Mouse (Mus musculus) forebrain, embryonic 13.5 days (tissue): Measurements from ENCODE around the gene Zcchc12. TPM values are rescaled to one million over a fixed set of nuclear protein-coding genes. Genes with fewer than 3 reads are reported as not detected.

Experiments
- ATAC-seq: fragments of 200-750 bp; cut with Nextera tagmentation; 2 replicates; pipeline ENCODE4 v1.8.0; 2017
- H3K27ac ChIP-seq: fragments of 300-500 bp; sonication (generic); 2 replicates; pipeline ENCODE4 v1.5.1; 2015; ENCODE audit warnings: inconsistent platforms, mild to moderate bottlenecking, moderate library complexity
- H3K27me3 ChIP-seq: fragments of 300-500 bp; sonication (generic); 2 replicates; pipeline ENCODE4 v1.6.1; 2015; ENCODE audit warnings: mild to moderate bottlenecking, inconsistent platforms
- H3K36me3 ChIP-seq: fragments of 300-500 bp; sonication (generic); 2 replicates; pipeline ENCODE4 v1.6.1; 2015; ENCODE audit warnings: mild to moderate bottlenecking, inconsistent platforms; ENCODE audit not compliant: poor library complexity, severe bottlenecking
- H3K4me1 ChIP-seq: fragments of 300-500 bp; sonication (generic); 2 replicates; pipeline ENCODE4 v1.6.1; 2015; ENCODE audit warnings: inconsistent platforms
- H3K4me2 ChIP-seq: fragments of 300-500 bp; sonication (generic); 2 replicates; pipeline ENCODE4 v1.6.1; 2015; ENCODE audit warnings: inconsistent platforms, mild to moderate bottlenecking, moderate library complexity
- H3K4me3 ChIP-seq: fragments of 300-500 bp; sonication (generic); 2 replicates; pipeline ENCODE4 v1.5.1; 2015; ENCODE audit warnings: mild to moderate bottlenecking, inconsistent platforms
- H3K9ac ChIP-seq: fragments of 300-500 bp; sonication (generic); 2 replicates; pipeline ENCODE4 v1.6.1; 2015; ENCODE audit warnings: mild to moderate bottlenecking, inconsistent platforms
- H3K9me3 ChIP-seq: fragments of 300-500 bp; sonication (generic); replicated peaks from 2 replicates; pipeline ENCODE4 v1.6.1; 2016; ENCODE audit warnings: inconsistent platforms
- WGBS: fragments of 180-500 bp; shearing (Covaris S2); methylation state at CpG from one replicate; pipeline ENCODE4 v1.1.7; 2015; 5-methylcytosine and 5-hydroxymethylcytosine counted together
- polyA plus RNA-seq: library from polyadenylated mRNA; unstranded; fragments of >200 nt; fragmentation: Nextera tagmentation; extraction: Ambion mirVana; gene quantifications from 2 replicates; pipeline ENCODE4 v1.2.1, GENCODE M21; 2015

The Zcchc12 gene
- 91.0 and 133 TPM in 2 replicates for polyA plus RNA-seq

GRCm38 (mm10) chrX:36195736-36196525, at the start of gene Zcchc12:
Zcchc12 (plus strand) TSS chrX:36195904.
- no peaks in the 10 kb centered on the region for H3K36me3 ChIP-seq
- ATAC-seq: peak; percentile 87
- H3K4me3 ChIP-seq: peak within 1 kb of the TSS; percentile 38
- no peaks in the 10 kb centered on the region for H3K9me3 ChIP-seq
- no peak within 1 kb of the TSS for H3K27ac ChIP-seq
- no peaks in the 10 kb centered on the region for H3K27me3 ChIP-seq
- WGBS: 20% methylated on average over 28 of the region's 28 CpGs
- peak within 1 kb of the TSS; percentile 46; the same call in 1 of the 2 replicates for H3K9ac ChIP-seq
- H3K4me1 ChIP-seq: peaks cover 18% of the 10 kb centered on the region
- peak within 1 kb of the TSS; percentile 60 for H3K4me2 ChIP-seq

DNA sequence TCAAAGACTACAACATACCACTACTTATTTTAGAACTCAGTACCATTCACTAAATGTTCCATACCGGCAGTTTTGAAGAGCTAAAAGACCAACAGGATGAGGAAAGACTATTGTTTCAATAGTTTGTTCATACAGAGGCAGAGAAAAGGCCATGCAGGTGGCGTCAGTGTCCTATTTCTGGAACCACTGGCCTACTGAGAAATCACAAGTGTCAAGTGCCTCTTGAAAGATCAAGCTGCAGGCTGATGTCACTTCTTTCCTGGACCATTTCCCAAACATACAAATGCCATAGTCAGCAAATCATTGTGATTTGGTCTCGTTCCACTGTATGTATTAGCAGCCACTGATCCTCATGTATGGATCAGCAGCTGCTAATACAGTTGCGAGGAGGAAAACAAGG, 49.0 kb upstream of the Zcchc12 start:
- no peak overlapping the region for H3K9ac ChIP-seq
- no peak overlapping the region for H3K27ac ChIP-seq
- H3K36me3 ChIP-seq: no peaks in the 10 kb centered on the region
- H3K4me2 ChIP-seq: no peak overlapping the region
- H3K27me3 ChIP-seq: no peaks in the 10 kb centered on the region
- no peak overlapping the region for H3K4me3 ChIP-seq
- no peaks in the 10 kb centered on the region for H3K4me1 ChIP-seq
- 77% methylated on average over 4 of the region's 4 CpGs for WGBS
- no peaks in the 10 kb centered on the region for H3K9me3 ChIP-seq
- no peak for ATAC-seq

DNA sequence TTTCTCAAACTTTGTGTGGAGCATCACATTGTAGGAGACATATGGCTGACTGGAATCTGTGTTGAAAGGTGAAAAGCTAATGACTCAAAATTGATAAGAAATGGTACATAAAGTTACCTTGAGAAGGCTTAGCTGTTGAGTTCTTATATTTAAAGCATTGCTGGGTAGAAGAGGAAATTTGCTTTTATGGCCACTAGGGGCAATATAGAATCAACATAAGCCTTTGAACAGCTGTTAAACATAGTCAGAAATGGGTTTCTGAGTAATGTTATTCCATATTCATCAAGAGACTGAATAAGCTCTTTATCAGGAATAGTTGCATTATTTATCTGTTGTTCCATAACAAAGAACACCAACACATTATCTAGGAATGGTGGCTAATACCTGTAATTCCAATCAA, 45.6 kb upstream of the Zcchc12 start:
- H3K9me3 ChIP-seq: no peaks in the 10 kb centered on the region
- no peaks in the 10 kb centered on the region for H3K36me3 ChIP-seq
- no peak overlapping the region for H3K27ac ChIP-seq
- no peaks in the 10 kb centered on the region for H3K27me3 ChIP-seq
- H3K4me1 ChIP-seq: no peaks in the 10 kb centered on the region
- no peak overlapping the region for H3K4me2 ChIP-seq
- no peak overlapping the region for H3K9ac ChIP-seq
- no peak overlapping the region for H3K4me3 ChIP-seq
- no peak for ATAC-seq

DNA sequence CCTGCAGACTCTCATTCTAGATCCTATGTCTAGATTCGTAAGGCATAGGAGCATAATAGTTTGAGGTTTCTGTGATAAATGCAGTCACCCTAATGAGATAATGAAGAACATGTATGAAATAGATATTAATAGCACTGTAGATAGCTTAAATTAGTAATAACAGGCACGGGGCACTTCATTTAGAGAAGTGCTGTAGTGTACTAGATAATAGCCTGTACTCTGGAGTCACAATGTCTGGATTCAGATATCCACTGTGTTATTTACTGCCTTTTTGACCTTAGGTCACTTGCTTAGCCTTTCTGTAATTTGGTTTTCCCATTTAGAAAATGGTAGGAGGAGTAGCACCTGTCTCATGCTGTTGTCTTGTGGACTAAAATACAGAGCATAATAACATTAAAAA, 39.0 kb upstream of the Zcchc12 start:
- Histone ChIP-seq H3K36me3 (no peaks in the 10 kb centered on the region), H3K4me3 (no peak overlapping the region), H3K9me3 (no peaks in the 10 kb centered on the region), H3K9ac (no peak overlapping the region), H3K27ac (no peak overlapping the region), H3K4me1 (no peaks in the 10 kb centered on the region), H3K27me3 (no peaks in the 10 kb centered on the region), H3K4me2 (no peak overlapping the region)
- no peak for ATAC-seq
- WGBS: 77% methylated on average over 2 of the region's 2 CpGs

- Histone ChIP-seq H3K27me3 (no peaks in the 10 kb centered on the region), H3K27ac (no peak overlapping the region), H3K9me3 (no peaks in the 10 kb centered on the region), H3K4me2 (no peak overlapping the region), H3K36me3 (no peaks in the 10 kb centered on the region), H3K9ac (no peak overlapping the region), H3K4me1 (0 out of 2 replicates have a peak, but pooled peaks cover 2% of the 10 kb centered on the region), H3K4me3 (no peak overlapping the region)
- no peak for ATAC-seq
- 26% methylated on average over 4 of the region's 4 CpGs for WGBS
These were observed 34.1 kb upstream of the Zcchc12 start for GRCm38 (mm10) chrX:36161567-36161966.

DNA sequence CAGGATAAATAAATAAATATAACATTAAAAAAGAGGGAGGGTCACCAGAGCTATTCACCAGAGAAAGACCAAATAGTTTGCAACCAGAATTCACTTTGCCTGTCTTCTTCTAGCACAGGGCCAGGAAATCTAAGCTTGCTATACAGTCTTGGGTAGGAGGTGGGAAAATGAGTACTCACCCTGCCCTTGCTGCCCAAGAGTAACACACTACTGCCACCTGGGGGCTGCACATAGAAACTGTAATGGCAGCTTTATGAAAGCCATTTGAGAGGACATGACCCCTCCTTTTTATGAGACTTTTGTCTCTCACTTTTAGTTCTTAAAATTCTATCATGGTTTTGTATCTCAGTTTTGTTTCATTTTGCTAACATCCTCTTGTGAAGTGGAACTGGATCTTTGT, 12.1 kb upstream of the Zcchc12 start:
- no peak overlapping the region for H3K4me2 ChIP-seq
- 0 out of 2 replicates have a peak, but pooled peaks have one; percentile 57 for ATAC-seq
- H3K27ac ChIP-seq: no peak overlapping the region
- no peaks in the 10 kb centered on the region for H3K9me3 ChIP-seq
- H3K36me3 ChIP-seq: no peaks in the 10 kb centered on the region
- no peak overlapping the region for H3K9ac ChIP-seq
- H3K27me3 ChIP-seq: no peaks in the 10 kb centered on the region
- no peak overlapping the region for H3K4me3 ChIP-seq
- H3K4me1 ChIP-seq: no peaks in the 10 kb centered on the region

DNA sequence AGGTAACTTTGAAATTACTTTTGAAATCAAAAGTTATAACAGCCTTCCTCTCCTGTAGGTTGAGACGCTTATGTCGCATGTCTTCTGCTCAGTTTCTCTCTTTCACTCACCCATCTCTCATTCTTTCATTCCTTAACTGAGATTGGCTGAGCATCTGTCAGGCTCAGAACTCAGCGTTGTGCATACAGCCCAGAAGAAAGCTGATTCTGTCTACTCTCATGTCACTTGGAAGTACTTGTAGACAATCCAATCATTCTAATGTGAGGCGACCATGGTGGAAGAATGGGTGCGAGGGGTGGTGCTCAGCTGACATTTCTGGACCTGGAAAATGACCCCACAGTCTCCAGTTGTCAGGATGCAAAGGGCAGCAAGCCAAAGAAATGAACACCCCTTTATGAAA, 9.7 kb upstream of the Zcchc12 start:
- ATAC-seq: no peak
- Histone ChIP-seq H3K4me1 (no peaks in the 10 kb centered on the region), H3K36me3 (no peaks in the 10 kb centered on the region), H3K9ac (no peak overlapping the region), H3K27me3 (no peaks in the 10 kb centered on the region), H3K4me2 (no peak overlapping the region), H3K9me3 (no peaks in the 10 kb centered on the region), H3K4me3 (no peak overlapping the region), H3K27ac (no peak overlapping the region)
- WGBS: 49% methylated on average over 5 of the region's 5 CpGs

- WGBS: 28% methylated on average over 6 of the region's 6 CpGs
- no peak overlapping the region for H3K27ac ChIP-seq
- H3K27me3 ChIP-seq: no peaks in the 10 kb centered on the region
- H3K9ac ChIP-seq: no peak overlapping the region
- peak; percentile 50; the same call in 1 of the 2 replicates for ATAC-seq
- no peaks in the 10 kb centered on the region for H3K36me3 ChIP-seq
- H3K4me2 ChIP-seq: no peak overlapping the region
- no peaks in the 10 kb centered on the region for H3K4me1 ChIP-seq
- no peaks in the 10 kb centered on the region for H3K9me3 ChIP-seq
- no peak overlapping the region for H3K4me3 ChIP-seq
These were observed 9.3 kb upstream of the Zcchc12 start for GRCm38 (mm10) chrX:36186443-36186842.

- 0 out of 2 replicates have a peak overlapping the region, but pooled peaks have one; percentile 4 for H3K4me2 ChIP-seq
- no peak overlapping the region for H3K9ac ChIP-seq
These were observed 1.8 kb upstream of the Zcchc12 start for GRCm38 (mm10) chrX:36193951-36194350.

DNA sequence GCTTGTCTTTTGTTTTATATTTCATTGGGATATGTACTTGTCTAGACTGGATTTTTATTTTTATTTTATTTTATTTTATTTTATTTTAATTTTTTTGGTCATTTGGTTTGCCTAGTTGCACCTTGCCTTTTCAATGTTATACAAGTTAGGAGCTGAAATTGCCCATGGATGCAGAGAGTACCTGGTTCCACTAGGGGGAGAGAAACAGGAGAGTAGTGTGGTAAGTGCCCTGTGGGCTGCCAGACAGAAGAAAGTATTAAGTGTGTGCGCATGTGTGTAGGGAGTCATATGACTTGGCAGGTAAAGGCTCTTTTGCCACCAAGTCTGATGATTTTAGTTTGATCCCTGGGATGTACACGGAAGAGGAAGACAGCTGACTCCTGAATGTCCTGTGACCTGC, 13.8 kb downstream of the Zcchc12 start:
- Histone ChIP-seq H3K9me3 (no peaks in the 10 kb centered on the region), H3K4me1 (no peaks in the 10 kb centered on the region), H3K36me3 (no peaks in the 10 kb centered on the region), H3K9ac (no peak overlapping the region), H3K4me2 (no peak overlapping the region), H3K27me3 (no peaks in the 10 kb centered on the region), H3K27ac (no peak overlapping the region), H3K4me3 (no peak overlapping the region)
- no peak for ATAC-seq
- 80% methylated on average over 2 of the region's 2 CpGs for WGBS

More at GRCm38 (mm10) chrX:36193951-36194350, 1.8 kb upstream of the Zcchc12 start:
- Histone ChIP-seq H3K4me1 (peaks cover 18% of the 10 kb centered on the region), H3K9me3 (no peaks in the 10 kb centered on the region), H3K4me3 (no peak overlapping the region), H3K27ac (peak overlapping the region; percentile 52), H3K36me3 (no peaks in the 10 kb centered on the region), H3K27me3 (no peaks in the 10 kb centered on the region)
- ATAC-seq: peak; percentile 63
- WGBS: 23% methylated on average over 6 of the region's 6 CpGs

DNA sequence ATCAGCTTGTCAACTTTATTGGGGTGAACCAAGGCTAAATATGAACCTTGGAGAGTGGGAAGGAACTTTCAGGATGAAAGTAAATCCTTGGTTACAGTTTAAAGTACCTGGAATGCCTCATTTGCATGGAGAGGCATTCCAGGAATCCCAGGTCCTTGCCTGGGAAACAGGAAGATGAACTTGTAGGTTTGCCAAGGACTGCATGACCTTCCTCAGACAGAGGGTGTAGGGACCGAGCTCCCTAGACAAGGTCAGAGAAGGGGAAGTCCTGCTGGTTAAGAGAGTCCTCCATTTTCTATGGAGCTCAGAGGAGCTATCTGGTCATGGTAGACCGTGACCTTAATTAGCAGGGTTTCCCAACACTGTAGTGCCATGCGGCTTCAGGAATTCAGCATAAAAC, 15.5 kb downstream of the Zcchc12 start:
- H3K4me2 ChIP-seq: no peak overlapping the region
- no peak overlapping the region for H3K9ac ChIP-seq
- H3K36me3 ChIP-seq: no peaks in the 10 kb centered on the region
- no peak overlapping the region for H3K4me3 ChIP-seq
- H3K4me1 ChIP-seq: no peaks in the 10 kb centered on the region
- no peaks in the 10 kb centered on the region for H3K9me3 ChIP-seq
- 81% methylated on average over 3 of the region's 3 CpGs for WGBS
- ATAC-seq: no peak
- H3K27me3 ChIP-seq: no peaks in the 10 kb centered on the region
- H3K27ac ChIP-seq: no peak overlapping the region

DNA sequence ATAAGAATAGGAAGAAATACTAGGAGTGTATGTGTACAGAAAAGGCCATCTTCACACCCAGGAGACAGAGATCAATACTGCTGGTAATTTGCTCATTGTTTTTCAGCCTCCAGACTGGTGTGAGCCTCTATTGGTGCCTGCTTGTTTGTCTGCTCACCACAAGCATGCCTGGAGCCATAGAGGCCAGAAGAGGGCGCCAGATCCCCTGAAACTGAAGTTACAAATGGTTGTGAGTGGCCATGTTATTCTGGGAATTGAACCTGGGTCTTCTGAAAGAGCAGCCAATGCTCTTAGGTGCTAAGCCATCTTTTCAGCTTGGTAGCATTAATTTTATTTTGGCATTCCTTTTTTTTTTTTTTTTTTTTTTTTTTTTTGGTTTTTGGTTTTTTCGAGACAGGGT, 25.7 kb downstream of the Zcchc12 start:
- no peaks in the 10 kb centered on the region for H3K9me3 ChIP-seq
- WGBS: 43% methylated on average over 2 of the region's 2 CpGs
- H3K4me2 ChIP-seq: no peak overlapping the region
- no peak overlapping the region for H3K9ac ChIP-seq
- H3K4me1 ChIP-seq: no peaks in the 10 kb centered on the region
- H3K27me3 ChIP-seq: no peaks in the 10 kb centered on the region
- no peak for ATAC-seq
- H3K27ac ChIP-seq: no peak overlapping the region
- no peak overlapping the region for H3K4me3 ChIP-seq
- no peaks in the 10 kb centered on the region for H3K36me3 ChIP-seq

DNA sequence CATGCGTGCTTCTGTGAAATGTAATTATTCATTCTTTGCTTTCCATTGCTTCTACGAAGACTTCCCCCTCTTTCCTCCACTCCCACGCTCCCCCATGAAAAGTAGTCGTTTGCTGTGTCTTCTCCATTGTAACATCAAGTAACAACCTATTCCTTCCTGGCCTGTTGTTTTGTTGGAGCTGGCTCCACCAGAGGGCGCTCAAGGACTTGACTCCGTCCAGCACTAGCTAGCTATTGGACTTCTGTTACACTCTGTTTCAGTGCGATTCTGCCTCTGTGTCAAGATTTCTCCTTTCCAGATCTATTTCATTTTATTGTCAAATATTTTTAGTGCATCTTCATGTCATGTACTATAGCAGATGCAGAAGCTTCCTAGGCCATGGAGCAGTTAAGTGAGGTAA, 30.1 kb downstream of the Zcchc12 start:
- no peaks in the 10 kb centered on the region for H3K27me3 ChIP-seq
- peak; percentile 69; the same call in 1 of the 2 replicates for ATAC-seq
- H3K4me3 ChIP-seq: no peak overlapping the region
- no peak overlapping the region for H3K9ac ChIP-seq
- H3K4me2 ChIP-seq: no peak overlapping the region
- 19% methylated on average over 7 of the region's 7 CpGs for WGBS
- no peaks in the 10 kb centered on the region for H3K36me3 ChIP-seq
- H3K9me3 ChIP-seq: no peaks in the 10 kb centered on the region
- no peak overlapping the region for H3K27ac ChIP-seq
- H3K4me1 ChIP-seq: no peaks in the 10 kb centered on the region
